Mouse (Mus musculus) lung, embryonic 15.5 days (tissue): ENCODE results near the gene Bco1. TPM values are rescaled to one million over a fixed set of nuclear protein-coding genes. Genes with fewer than 3 reads are reported as not detected.
A peak's percentile ranks its signal among the peaks of the same experiment; 100 is the strongest.

Experiments used
- ATAC-seq: fragments of 200-750 bp; cut with Nextera tagmentation; 2 replicates; pipeline ENCODE4 v1.8.0; 2017; ENCODE audit warnings: moderate number of reproducible peaks, borderline replicate concordance; ENCODE audit not compliant: low FRiP score, low TSS enrichment; ENCODE audit errors: extremely low read depth
- H3K27ac ChIP-seq: fragments of 300-500 bp; sonication (generic); 2 replicates; pipeline ENCODE4 v1.5.1; 2015; ENCODE audit warnings: moderate library complexity, mild to moderate bottlenecking, inconsistent platforms
- H3K27me3 ChIP-seq: fragments of 300-500 bp; sonication (generic); 2 replicates; pipeline ENCODE4 v1.6.1; 2015; ENCODE audit warnings: inconsistent platforms
- H3K36me3 ChIP-seq: fragments of 300-500 bp; sonication (generic); 2 replicates; pipeline ENCODE4 v1.6.1; 2015; ENCODE audit warnings: inconsistent platforms
- H3K4me1 ChIP-seq: fragments of 300-500 bp; sonication (generic); 2 replicates; pipeline ENCODE4 v1.6.1; 2015; ENCODE audit warnings: inconsistent platforms
- H3K4me2 ChIP-seq: fragments of 300-500 bp; sonication (generic); 2 replicates; pipeline ENCODE4 v1.6.1; 2015; ENCODE audit warnings: inconsistent platforms, mild to moderate bottlenecking, moderate library complexity
- H3K4me3 ChIP-seq: fragments of 300-500 bp; sonication (generic); 2 replicates; pipeline ENCODE4 v1.5.1; 2015; ENCODE audit warnings: mild to moderate bottlenecking, inconsistent platforms
- H3K9ac ChIP-seq: fragments of 300-500 bp; sonication (generic); 2 replicates; pipeline ENCODE4 v1.6.1; 2015; ENCODE audit warnings: inconsistent platforms
- H3K9me3 ChIP-seq: fragments of 300-500 bp; sonication (generic); 2 replicates; pipeline ENCODE4 v1.6.1; 2016; ENCODE audit warnings: inconsistent platforms
- WGBS: fragments of 180-500 bp; shearing (Covaris S2); methylation state at CpG from one replicate; pipeline ENCODE4 v1.1.7; 2015; 5-methylcytosine and 5-hydroxymethylcytosine counted together
- polyA plus RNA-seq: library from polyadenylated mRNA; unstranded; fragments of >200 nt; fragmentation: Nextera tagmentation; extraction: Ambion mirVana; gene quantifications from 2 replicates; pipeline ENCODE4 v1.2.1, GENCODE M21; 2015

The Bco1 gene
- polyA plus RNA-seq, 1 experiment from 2014 or later, result 0.72 TPM

DNA sequence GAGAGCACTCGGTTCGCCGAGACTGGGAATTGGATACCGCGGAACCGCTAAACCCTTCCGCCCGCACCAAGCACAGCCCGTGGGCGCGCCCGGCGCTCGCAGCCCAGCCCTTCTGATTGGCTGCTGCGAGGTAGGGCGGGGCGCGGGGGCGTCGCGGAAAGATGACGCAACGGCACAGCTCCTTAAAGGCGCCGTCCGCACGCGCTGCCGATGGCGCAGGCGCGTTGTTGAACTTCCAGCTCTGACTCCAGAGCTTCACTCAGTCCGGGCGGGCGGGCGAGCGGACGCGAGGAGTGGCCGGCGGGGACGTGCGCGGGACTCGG, 62.1 kb downstream of the Bco1 start:
- Histone ChIP-seq H3K36me3 (no peaks in the 10 kb centered on the region), H3K27me3 (no peaks in the 10 kb centered on the region), H3K4me2 (peak overlapping the region; percentile 93), H3K4me1 (peaks cover 22% of the 10 kb centered on the region), H3K9me3 (no peaks in the 10 kb centered on the region), H3K4me3 (peak overlapping the region; percentile 89), H3K27ac (peak overlapping the region; percentile 87), H3K9ac (peak overlapping the region; percentile 90)
- under 1% methylated on average over 30 of the region's 45 CpGs for WGBS
- peak; percentile 96 for ATAC-seq

DNA sequence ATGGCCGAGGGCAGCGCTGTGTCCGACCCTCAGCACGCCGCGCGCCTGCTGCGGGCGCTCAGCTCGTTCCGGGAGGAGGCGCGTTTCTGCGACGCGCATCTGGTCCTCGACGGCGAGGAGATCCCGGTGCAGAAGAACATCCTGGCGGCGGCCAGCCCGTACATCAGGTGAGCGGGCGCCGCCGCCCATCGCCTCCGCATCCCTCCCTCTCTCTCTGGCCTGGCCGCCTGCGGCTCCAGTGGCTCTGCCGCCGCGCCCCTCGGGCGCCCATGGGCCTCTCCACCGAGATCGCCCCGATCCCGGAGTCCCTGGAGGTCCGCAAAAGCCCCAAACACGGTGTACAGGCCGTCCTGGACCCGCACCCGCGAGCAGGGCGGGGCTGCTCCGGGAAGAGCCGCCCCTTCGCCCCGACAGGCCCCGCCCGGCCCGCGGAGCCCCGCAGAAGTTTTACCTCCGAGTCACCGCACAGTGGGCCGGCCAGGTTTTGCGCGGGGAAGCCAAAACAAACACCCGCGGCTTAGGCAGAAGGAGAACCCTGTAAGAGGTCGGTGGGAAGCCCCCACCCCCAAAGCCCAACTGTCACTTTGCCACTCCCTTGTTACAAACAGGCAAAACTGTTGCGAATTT, 62.6 kb downstream of the Bco1 start, which contains the start of gene Gan:
Gene Gan, plus strand, starts transcription at position 1 of the 627 bp plus-strand sequence.
- H3K36me3 ChIP-seq, result no peaks in the 10 kb centered on the region
- peak within 1 kb of the TSS; percentile 93 for H3K4me2 ChIP-seq
- H3K9me3 ChIP-seq, result no peaks in the 10 kb centered on the region
- peak within 1 kb of the TSS; percentile 89 for H3K4me3 ChIP-seq
- peak within 1 kb of the TSS; percentile 90 for H3K9ac ChIP-seq
- H3K27me3 ChIP-seq, result no peaks in the 10 kb centered on the region
- ATAC-seq, result peak; percentile 60
- H3K4me1 ChIP-seq, result peaks cover 22% of the 10 kb centered on the region
- under 1% methylated on average over 51 of the region's 65 CpGs for WGBS
- peak within 1 kb of the TSS; percentile 87 for H3K27ac ChIP-seq

DNA sequence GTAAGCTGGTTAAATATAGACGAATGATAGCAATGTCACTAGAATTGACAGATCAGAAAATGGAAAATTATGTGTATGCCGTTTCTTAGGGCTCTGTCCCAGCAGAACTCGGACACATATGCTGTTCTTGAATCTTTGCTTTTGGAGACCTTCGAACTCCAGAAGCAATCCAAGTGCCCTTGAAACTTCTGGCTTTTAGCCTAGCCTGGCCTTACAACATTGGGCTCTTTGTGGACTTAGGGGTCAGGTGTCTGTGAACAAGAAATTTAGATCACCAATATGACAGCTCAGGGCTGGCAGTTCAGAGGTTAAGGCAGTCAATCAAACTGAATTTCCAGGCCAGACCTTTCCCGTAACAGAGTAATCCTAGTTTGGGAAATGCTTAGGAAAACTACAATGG, 63.4 kb downstream of the Bco1 start:
- Histone ChIP-seq H3K9ac (peak overlapping the region; percentile 90), H3K27me3 (no peaks in the 10 kb centered on the region), H3K4me1 (peaks cover 22% of the 10 kb centered on the region), H3K36me3 (no peaks in the 10 kb centered on the region), H3K27ac (no peak overlapping the region), H3K4me2 (peak overlapping the region; percentile 93), H3K9me3 (no peaks in the 10 kb centered on the region), H3K4me3 (peak overlapping the region; percentile 89)
- no peak for ATAC-seq
- 42% methylated on average over 5 of the region's 5 CpGs for WGBS

DNA sequence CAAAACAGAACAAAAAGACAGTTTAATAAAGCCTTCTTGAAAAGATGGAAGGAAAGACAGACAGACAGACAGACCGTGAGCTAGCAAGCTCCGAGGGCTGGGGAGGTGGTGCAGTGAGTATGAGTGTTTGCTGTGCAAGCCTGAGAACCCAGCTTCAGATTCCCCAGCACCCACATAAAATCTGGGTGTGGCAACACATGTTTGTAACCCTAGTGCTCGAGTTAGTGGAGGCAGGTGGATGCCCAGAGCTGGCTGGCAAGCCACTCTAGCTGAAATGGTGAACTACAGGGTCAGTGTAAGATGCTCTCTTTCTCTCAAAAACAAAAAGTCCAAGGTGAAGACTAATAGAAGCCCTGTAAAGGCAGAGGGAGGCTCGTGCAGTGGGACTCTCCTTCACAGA, 69.3 kb downstream of the Bco1 start:
- Histone ChIP-seq H3K9me3 (no peaks in the 10 kb centered on the region), H3K36me3 (no peaks in the 10 kb centered on the region), H3K27ac (no peak overlapping the region), H3K9ac (no peak overlapping the region), H3K4me1 (peaks cover 28% of the 10 kb centered on the region), H3K27me3 (no peaks in the 10 kb centered on the region), H3K4me2 (no peak overlapping the region), H3K4me3 (no peak overlapping the region)
- WGBS, result 68% methylated on average over 4 of the region's 4 CpGs
- ATAC-seq, result no peak

DNA sequence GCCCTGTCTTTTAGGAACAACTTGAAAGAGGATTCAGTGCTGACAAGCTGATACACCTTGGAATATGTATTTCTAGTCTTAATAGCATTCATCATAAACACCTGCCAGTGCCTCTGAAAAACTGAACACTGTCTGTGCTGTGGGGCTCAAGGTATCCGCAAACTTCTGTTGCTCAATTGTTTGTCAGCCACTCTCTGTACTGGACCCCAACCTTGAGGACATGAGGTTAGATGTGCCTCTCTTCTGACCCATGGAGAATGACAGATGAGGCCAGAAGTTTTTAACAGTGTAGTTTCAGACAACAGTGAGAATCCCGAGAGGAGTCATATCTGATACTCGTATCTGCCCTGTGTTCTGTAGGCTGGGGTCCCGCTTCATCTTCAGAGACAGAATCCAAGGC, 69.9 kb downstream of the Bco1 start:
- Histone ChIP-seq H3K36me3 (no peaks in the 10 kb centered on the region), H3K9me3 (no peaks in the 10 kb centered on the region), H3K27me3 (no peaks in the 10 kb centered on the region), H3K4me2 (no peak overlapping the region), H3K27ac (no peak overlapping the region), H3K9ac (no peak overlapping the region), H3K4me3 (no peak overlapping the region), H3K4me1 (peaks cover 28% of the 10 kb centered on the region)
- WGBS, result 92% methylated on average over 4 of the region's 4 CpGs
- ATAC-seq, result no peak

GRCm38 (mm10) chr8:117166515-117166914, 70.9 kb downstream of the Bco1 start:
- no peak overlapping the region for H3K9ac ChIP-seq
- H3K27me3 ChIP-seq, result no peaks in the 10 kb centered on the region
- WGBS, result 75% methylated on average over 2 of the region's 2 CpGs
- ATAC-seq, result no peak
- no peak overlapping the region for H3K4me3 ChIP-seq
- H3K9me3 ChIP-seq, result no peaks in the 10 kb centered on the region
- H3K4me2 ChIP-seq, result no peak overlapping the region
- no peaks in the 10 kb centered on the region for H3K36me3 ChIP-seq
- peaks cover 28% of the 10 kb centered on the region for H3K4me1 ChIP-seq
- peak overlapping the region; percentile 90 for H3K27ac ChIP-seq

- peak overlapping the region; percentile 18; the same call in 1 of the 2 replicates for H3K4me2 ChIP-seq
- peaks cover 28% of the 10 kb centered on the region for H3K4me1 ChIP-seq
- no peaks in the 10 kb centered on the region for H3K36me3 ChIP-seq
- H3K27me3 ChIP-seq, result no peaks in the 10 kb centered on the region
- H3K4me3 ChIP-seq, result no peak overlapping the region
- no peak overlapping the region for H3K9ac ChIP-seq
- ATAC-seq, result peak; percentile 78
- WGBS, result 54% methylated on average over 8 of the region's 8 CpGs
- no peaks in the 10 kb centered on the region for H3K9me3 ChIP-seq
- H3K27ac ChIP-seq, result peak overlapping the region; percentile 90
Measured at GRCm38 (mm10) chr8:117167243-117167883, 71.7 kb downstream of the Bco1 start.

DNA sequence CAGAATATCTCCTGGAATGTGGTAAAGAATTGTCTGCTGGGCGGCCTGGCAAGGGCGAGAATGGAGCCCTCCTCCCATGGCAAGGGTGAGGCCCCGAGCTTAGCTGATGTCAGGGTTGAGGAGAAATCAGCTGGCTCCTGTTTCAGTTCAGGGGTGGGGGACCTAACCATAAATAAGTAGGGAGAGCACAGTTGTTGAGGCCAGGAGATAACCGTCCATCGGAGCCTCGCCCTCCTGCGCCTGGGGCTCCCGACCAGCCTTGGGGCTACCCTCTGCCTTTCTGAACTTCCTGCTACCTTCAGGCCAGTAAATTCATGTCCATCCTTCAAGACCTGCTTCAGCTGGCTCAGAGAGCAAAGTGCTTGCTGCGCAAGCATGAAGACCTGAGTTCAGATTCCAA, 72.7 kb downstream of the Bco1 start:
- Histone ChIP-seq H3K4me1 (peaks cover 37% of the 10 kb centered on the region), H3K9me3 (no peaks in the 10 kb centered on the region), H3K27me3 (no peaks in the 10 kb centered on the region), H3K4me3 (no peak overlapping the region), H3K9ac (no peak overlapping the region), H3K4me2 (no peak overlapping the region), H3K36me3 (no peaks in the 10 kb centered on the region), H3K27ac (peak overlapping the region; percentile 90)
- 77% methylated on average over 9 of the region's 9 CpGs for WGBS
- ATAC-seq, result no peak

DNA sequence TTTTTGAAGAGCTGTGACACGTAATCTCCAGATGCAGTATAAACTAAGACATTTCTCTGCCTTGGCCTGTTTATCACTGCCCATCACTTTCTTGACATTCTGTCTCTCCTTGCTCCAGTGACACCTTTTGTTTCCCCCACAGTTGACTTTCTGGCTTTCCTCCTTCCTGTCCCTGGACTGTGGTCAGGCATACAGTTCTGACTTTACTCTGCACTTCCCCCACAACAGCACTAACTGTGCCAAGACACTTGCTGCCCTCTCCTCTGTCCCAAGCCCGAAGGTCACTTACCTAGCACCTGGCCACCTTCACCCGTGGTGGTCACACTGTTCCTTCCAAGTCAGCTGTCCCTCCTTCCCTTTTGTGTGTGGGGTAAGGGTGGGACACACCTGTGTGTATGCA, 76.2 kb downstream of the Bco1 start:
- H3K27me3 ChIP-seq, result no peaks in the 10 kb centered on the region

GRCm38 (mm10) chr8:117172904-117173303, 77.2 kb downstream of the Bco1 start:
- no peaks in the 10 kb centered on the region for H3K9me3 ChIP-seq
- H3K9ac ChIP-seq, result no peak overlapping the region
- H3K4me3 ChIP-seq, result no peak overlapping the region
- peak; percentile 11; the same call in 1 of the 2 replicates for ATAC-seq
- H3K36me3 ChIP-seq, result no peaks in the 10 kb centered on the region
- 15% methylated on average over 7 of the region's 7 CpGs for WGBS
- no peak overlapping the region for H3K4me2 ChIP-seq
- H3K4me1 ChIP-seq, result peaks cover 41% of the 10 kb centered on the region
- H3K27me3 ChIP-seq, result no peaks in the 10 kb centered on the region
- H3K27ac ChIP-seq, result peak overlapping the region; percentile 12; the same call in 1 of the 2 replicates

More for the DNA sequence above, 76.2 kb downstream of the Bco1 start:
- Histone ChIP-seq H3K9me3 (no peaks in the 10 kb centered on the region), H3K4me3 (no peak overlapping the region), H3K4me1 (peaks cover 48% of the 10 kb centered on the region), H3K36me3 (no peaks in the 10 kb centered on the region), H3K4me2 (no peak overlapping the region), H3K9ac (no peak overlapping the region), H3K27ac (no peak overlapping the region)
- 81% methylated on average over 3 of the region's 3 CpGs for WGBS
- no peak for ATAC-seq

DNA sequence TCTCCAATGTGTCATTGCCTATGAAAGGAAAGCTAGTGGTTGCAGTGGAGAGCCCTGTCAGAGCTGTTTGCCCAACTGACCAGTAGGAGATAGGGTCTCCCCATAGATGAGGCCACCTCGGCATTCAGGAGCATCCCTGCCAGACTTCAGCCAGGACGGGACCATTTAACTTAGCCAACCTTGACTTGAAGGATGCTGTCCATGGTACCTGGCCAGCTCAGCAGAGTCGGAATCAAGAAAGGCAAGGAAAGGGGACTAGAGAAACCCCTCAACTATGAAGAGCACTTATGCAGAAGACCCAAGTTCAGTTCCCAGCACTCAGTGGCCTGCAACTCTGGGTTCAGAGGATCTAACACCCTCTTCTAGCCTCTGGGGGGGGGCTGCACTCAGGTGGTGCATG, 78.0 kb downstream of the Bco1 start:
- Histone ChIP-seq H3K27ac (no peak overlapping the region), H3K36me3 (no peaks in the 10 kb centered on the region), H3K4me2 (no peak overlapping the region), H3K9me3 (no peaks in the 10 kb centered on the region), H3K4me1 (peaks cover 33% of the 10 kb centered on the region), H3K4me3 (no peak overlapping the region), H3K27me3 (no peaks in the 10 kb centered on the region), H3K9ac (no peak overlapping the region)
- WGBS, result 67% methylated on average over 3 of the region's 3 CpGs
- ATAC-seq, result no peak

- Histone ChIP-seq H3K27me3 (no peaks in the 10 kb centered on the region), H3K27ac (no peak overlapping the region), H3K36me3 (no peaks in the 10 kb centered on the region), H3K9me3 (no peaks in the 10 kb centered on the region), H3K4me1 (peaks cover 29% of the 10 kb centered on the region), H3K4me2 (no peak overlapping the region), H3K4me3 (no peak overlapping the region), H3K9ac (no peak overlapping the region)
- WGBS, result 81% methylated on average over 5 of the region's 5 CpGs
- no peak for ATAC-seq
Measured at GRCm38 (mm10) chr8:117174536-117174935, 78.9 kb downstream of the Bco1 start.
